20 mouse cellular contexts compared by ENCODE assay signal in the genomic region with DNA sequence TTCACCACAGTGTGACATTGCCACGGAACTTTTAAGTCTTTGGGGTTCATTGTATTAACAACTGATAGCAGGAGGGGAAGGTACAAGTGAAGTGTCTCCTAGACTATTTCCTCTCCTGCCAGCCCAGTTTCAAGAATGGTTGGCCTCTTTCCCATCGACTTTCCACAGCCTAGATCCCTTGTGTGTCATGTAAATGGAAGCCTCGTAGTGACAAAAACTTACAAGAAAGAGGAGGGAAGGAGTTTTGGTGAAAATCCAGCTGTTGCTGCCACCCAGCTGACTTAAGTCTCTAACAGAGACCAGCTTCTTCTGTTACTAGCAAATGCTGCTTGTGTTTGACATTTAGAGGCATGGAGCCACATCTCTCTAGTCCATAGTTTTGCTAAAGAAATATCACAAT.
"Had no signal": no experiment of that assay in that cellular context is flagged by ENCODE, and none has a peak within 500 bp of the region (broad histone marks: within the 10 kb centered on the region; RNA-seq: fewer than 3 reads in every experiment).

No protein-coding gene starts in this region.

- H3K4me3 ChIP-seq: kidney, embryonic 15.5 days; left cerebral cortex, adult 2 months; liver, embryonic 13.5 days; midbrain, embryonic 12.5 days; midbrain, embryonic 15.5 days; neural tube, embryonic 12.5 days; neural tube, embryonic 15.5 days had no signal

- H3K9me3 ChIP-seq: kidney, embryonic 15.5 days; liver, embryonic 13.5 days; midbrain, embryonic 15.5 days; neural tube, embryonic 12.5 days; neural tube, embryonic 15.5 days had no signal

- H3K27me3 ChIP-seq: kidney, embryonic 15.5 days; liver, embryonic 13.5 days; midbrain, embryonic 12.5 days; midbrain, embryonic 15.5 days; neural tube, embryonic 12.5 days; neural tube, embryonic 15.5 days had no signal

- ATAC-seq: midbrain, embryonic 15.5 days had no signal

- H3K27ac ChIP-seq: kidney, embryonic 15.5 days; left cerebral cortex, adult 2 months; liver, embryonic 13.5 days; macrophage; midbrain, embryonic 12.5 days; midbrain, embryonic 15.5 days; neural tube, embryonic 12.5 days; neural tube, embryonic 15.5 days; stomach, postnatal 0 days had no signal

- DNase-seq: kidney, adult 11 months; kidney, adult 8-10 months; kidney, postnatal 10 days; kidney, postnatal 36 days; layer of hippocampus, postnatal 36 days; liver, embryonic 13.5 days; right cerebral cortex, adult 18-20 months; right cerebral cortex, postnatal 14 days; right cerebral cortex, postnatal 4 days; thymus, adult 2 months; thymus, postnatal 14 days; thymus, postnatal 4 days had no signal

- H3K36me3 ChIP-seq: kidney, embryonic 15.5 days; liver, embryonic 13.5 days; midbrain, embryonic 12.5 days; midbrain, embryonic 15.5 days; neural tube, embryonic 12.5 days; neural tube, embryonic 15.5 days had no signal

- H3K9ac ChIP-seq: kidney, embryonic 15.5 days; liver, embryonic 13.5 days; midbrain, embryonic 12.5 days; midbrain, embryonic 15.5 days; neural tube, embryonic 12.5 days; neural tube, embryonic 15.5 days had no signal

- H3K4me1 ChIP-seq: kidney, embryonic 15.5 days; liver, embryonic 13.5 days; midbrain, embryonic 12.5 days; midbrain, embryonic 15.5 days; neural tube, embryonic 12.5 days; neural tube, embryonic 15.5 days had no signal

- H3K4me2 ChIP-seq: kidney, embryonic 15.5 days; liver, embryonic 13.5 days; midbrain, embryonic 12.5 days; midbrain, embryonic 15.5 days; neural tube, embryonic 12.5 days; neural tube, embryonic 15.5 days had no signal
